Comparison of ENCODE assay signal across 25 mouse cellular contexts in genomic region chr4:85385241-85385640, GRCm38 (mm10).
"Had no signal": no experiment of that assay in that cellular context is flagged by ENCODE, and none has a peak within 500 bp of the region (broad histone marks: within the 10 kb centered on the region; RNA-seq: fewer than 3 reads in every experiment).

No protein-coding gene starts in this region.

- H3K4me1 ChIP-seq: heart, embryonic 10.5 days; heart, embryonic 12.5 days; hindbrain, embryonic 13.5 days; hindbrain, embryonic 15.5 days; kidney, embryonic 15.5 days; limb, embryonic 10.5 days; limb, embryonic 12.5 days; liver, embryonic 13.5 days had no signal

- DNase-seq: forebrain, postnatal 0 days; gastrocnemius, postnatal 14 days; gastrocnemius, postnatal 36 days; heart, adult 18-20 months; heart, postnatal 10 days; heart, postnatal 36 days; kidney, adult 11 months; kidney, adult 2 months; kidney, adult 9 months; kidney, postnatal 14 days; kidney, postnatal 36 days; liver; liver, embryonic 13.5 days had no signal

- H3K36me3 ChIP-seq: heart, embryonic 10.5 days; heart, embryonic 12.5 days; kidney, embryonic 15.5 days; limb, embryonic 10.5 days; limb, embryonic 12.5 days; liver, embryonic 13.5 days had no signal

- H3K9me3 ChIP-seq: heart, embryonic 10.5 days; heart, embryonic 12.5 days; hindbrain, embryonic 13.5 days; hindbrain, embryonic 15.5 days; kidney, embryonic 15.5 days; limb, embryonic 10.5 days; limb, embryonic 12.5 days; liver, embryonic 13.5 days had no signal

- H3K9ac ChIP-seq: forebrain, postnatal 0 days; heart, embryonic 12.5 days; hindbrain, embryonic 13.5 days; hindbrain, embryonic 15.5 days; kidney, embryonic 15.5 days; limb, embryonic 12.5 days; liver, embryonic 13.5 days had no signal

- H3K4me2 ChIP-seq: heart, embryonic 12.5 days; hindbrain, embryonic 13.5 days; hindbrain, embryonic 15.5 days; kidney, embryonic 15.5 days; limb, embryonic 12.5 days; liver, embryonic 11.5 days; liver, embryonic 13.5 days had no signal

- H3K27me3 ChIP-seq: heart, embryonic 12.5 days; hindbrain, embryonic 13.5 days; hindbrain, embryonic 15.5 days; kidney, embryonic 15.5 days; limb, embryonic 12.5 days; liver, embryonic 13.5 days had no signal

- ATAC-seq: forebrain, postnatal 0 days; hindbrain, postnatal 0 days had no signal

- H3K4me3 ChIP-seq: heart, embryonic 10.5 days; heart, embryonic 12.5 days; hindbrain, embryonic 13.5 days; hindbrain, embryonic 15.5 days; kidney, embryonic 15.5 days; layer of hippocampus, adult 2 months; left cerebral cortex, adult 2 months; limb, embryonic 10.5 days; limb, embryonic 12.5 days; liver, embryonic 13.5 days had no signal

- H3K27ac ChIP-seq: heart, embryonic 10.5 days; hindbrain, embryonic 13.5 days; hindbrain, embryonic 15.5 days; hindbrain, postnatal 0 days; kidney, embryonic 15.5 days; kidney, postnatal 0 days; layer of hippocampus, adult 2 months; left cerebral cortex, adult 2 months; limb, embryonic 10.5 days; limb, embryonic 12.5 days; liver, embryonic 13.5 days had no signal
